Mouse (Mus musculus): ENCODE results near the gene Ly6g6f.

GRCm38 (mm10) chr17:35077285-35077684 is 8.1 kb downstream of the Ly6g6f start:
- TF ChIP-seq CTCF (IDR thresholded peaks at IDR 0.05; ENCODE audit: borderline replicate concordance, control insufficient read depth, extremely low read depth, insufficient read depth, low read length, poor library complexity): no peak
- TF ChIP-seq POLR2A (IDR thresholded peaks at IDR 0.05; ENCODE audit: control insufficient read depth, extremely low read depth, insufficient read depth, low read length, poor library complexity): no peak
